Mouse (Mus musculus) heart, postnatal 4 days (tissue): ENCODE results near the gene Inppl1. TPM values are rescaled to one million over a fixed set of nuclear protein-coding genes. Genes with fewer than 3 reads are reported as not detected.

Experiments
- DNase-seq: peaks from one replicate; pipeline ENCODE4 v3.0.0; 2021
- total RNA-seq, 2 experiments: library from RNA; stranded (reverse); gene quantifications; 2 replicates each; pipeline ENCODE4 v1.2.3; 2021

Inppl1 gene
- total RNA-seq = 100 to 1,000 TPM; 139 to 141 TPM

GRCm38 (mm10) chr7:101837606-101838471 is at the start of gene Inppl1:
Gene Inppl1, minus strand, starts transcription at chr7:101838229.
- DNase-seq = peak; percentile 88

DNA sequence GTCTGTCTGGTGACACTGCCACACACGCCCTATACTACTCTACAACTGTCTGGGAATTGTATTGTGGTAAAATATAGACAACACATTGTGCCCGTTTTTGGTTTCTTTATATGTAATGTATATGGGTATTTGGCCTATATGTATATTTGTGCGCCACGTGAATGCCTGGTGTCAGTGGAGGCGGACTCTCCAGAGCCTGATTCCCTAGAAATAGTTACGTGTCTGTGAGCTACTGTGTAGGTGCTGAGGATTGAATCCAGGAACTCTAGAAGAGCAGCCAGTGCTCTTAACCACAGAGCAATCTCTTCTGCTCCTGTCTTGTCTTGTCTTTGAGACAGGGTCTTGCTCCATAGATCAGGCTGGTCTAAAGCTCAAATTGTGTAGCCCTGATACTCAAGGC is 48.2 kb upstream of the Inppl1 start:
- DNase-seq = no peak

- DNase-seq = no peak
Measured at GRCm38 (mm10) chr7:101884160-101884559, 46.1 kb upstream of the Inppl1 start.

DNA sequence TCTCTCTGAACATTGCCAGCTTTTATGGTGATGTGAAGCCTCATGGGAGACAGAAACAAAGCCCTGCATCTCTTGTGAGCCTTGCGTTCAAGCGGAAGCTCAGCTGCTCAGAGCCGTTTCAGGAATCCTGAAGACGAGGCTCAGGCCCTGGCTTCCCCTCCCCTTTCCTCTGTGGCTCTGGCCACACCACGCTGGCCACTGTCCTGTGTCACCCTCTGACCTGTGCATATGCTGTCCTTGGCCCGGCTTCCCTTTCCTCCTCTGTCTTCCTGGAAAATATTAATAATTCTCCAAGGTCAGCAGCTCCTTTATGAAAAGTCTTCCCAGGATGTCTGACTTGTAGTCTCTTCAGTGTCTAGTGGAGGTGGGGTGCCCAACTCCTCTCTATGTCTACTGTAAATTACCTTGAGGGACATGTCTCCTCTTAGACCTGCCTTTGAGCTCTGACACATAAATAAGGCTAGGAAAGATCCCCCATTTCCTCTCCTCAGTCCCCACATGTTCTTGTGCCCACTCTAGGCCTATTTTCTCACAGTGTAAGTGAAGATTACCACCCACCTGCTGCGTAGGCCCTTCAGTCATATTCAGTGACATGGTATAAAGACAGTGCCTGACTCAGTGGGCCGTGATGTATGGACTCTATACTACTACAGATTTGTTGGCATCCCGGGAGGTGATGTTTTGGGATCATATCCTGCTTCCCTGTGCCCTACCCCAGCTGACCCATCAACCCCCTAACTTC is 44.6 kb upstream of the Inppl1 start:
- peak; percentile 17 for DNase-seq

- no peak for DNase-seq
Measured at GRCm38 (mm10) chr7:101880855-101881254, 42.8 kb upstream of the Inppl1 start.

DNA sequence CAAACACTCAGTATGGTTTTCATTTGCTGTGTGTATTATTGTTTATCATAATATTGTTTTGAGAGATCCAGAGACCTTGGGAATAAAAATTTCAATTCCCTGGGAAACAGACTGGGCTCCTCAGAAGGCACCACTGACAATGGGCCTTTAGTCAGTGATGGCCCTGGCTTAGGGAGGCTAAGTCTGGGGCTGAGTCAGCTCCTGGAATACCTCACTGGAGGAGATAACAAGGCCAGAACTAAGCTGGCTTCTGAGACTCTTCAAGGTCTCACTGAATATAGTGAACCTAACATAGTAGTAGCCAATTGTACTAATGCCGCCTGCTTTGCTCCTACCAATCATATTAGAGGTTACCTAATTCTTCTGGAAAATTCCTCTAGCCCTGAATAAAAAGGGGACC is 37.9 kb upstream of the Inppl1 start:
- DNase-seq = no peak

- DNase-seq = no peak
Measured at GRCm38 (mm10) chr7:101871296-101871695, 33.3 kb upstream of the Inppl1 start.

- no peak for DNase-seq
Measured at GRCm38 (mm10) chr7:101870629-101871028, 32.6 kb upstream of the Inppl1 start, which contains the start of gene Folr1. Gene Folr1, minus strand, starts transcription at chr7:101870788.

DNA sequence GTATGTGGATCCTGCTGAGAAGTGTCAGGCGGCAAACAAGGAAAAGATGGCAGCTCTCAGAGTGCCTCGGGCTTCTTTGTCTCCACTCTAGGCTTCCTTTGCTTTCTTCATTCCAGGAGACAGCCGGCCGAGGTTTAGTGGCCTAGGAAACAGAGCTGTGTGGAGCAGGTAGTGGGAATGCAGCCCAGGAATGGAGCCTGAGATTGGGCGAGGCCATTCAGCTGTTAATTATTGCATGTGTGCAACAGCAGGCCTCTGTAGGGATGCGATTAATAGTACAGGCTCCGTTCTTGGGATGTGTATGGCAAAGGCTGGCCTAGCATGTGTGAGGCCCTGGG is 31.1 kb upstream of the Inppl1 start:
- DNase-seq = no peak

- peak; percentile 37 for DNase-seq
Measured at GRCm38 (mm10) chr7:101868241-101869162, 30.5 kb upstream of the Inppl1 start.

DNA sequence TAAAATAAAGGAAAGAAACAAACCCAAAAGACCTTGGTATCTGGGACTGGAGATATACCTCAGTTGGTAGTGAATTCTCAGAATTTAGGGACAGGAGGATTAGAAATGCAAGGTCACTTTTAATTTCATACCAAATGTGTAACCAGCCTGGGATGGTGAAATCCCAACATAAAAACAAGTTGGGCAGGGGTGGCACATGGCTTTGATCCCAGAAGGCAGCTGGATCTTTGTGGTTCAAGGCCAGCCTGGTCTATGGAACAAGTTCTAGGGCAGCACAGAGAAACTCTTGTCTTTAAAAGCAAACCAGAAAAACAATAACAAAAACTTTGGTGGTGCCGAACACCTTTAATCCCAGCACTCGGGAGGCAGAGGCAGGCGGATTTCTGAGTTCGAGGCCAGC is 29.5 kb upstream of the Inppl1 start:
- DNase-seq = no peak

GRCm38 (mm10) chr7:101866491-101867265 is 28.6 kb upstream of the Inppl1 start:
- no peak for DNase-seq

DNA sequence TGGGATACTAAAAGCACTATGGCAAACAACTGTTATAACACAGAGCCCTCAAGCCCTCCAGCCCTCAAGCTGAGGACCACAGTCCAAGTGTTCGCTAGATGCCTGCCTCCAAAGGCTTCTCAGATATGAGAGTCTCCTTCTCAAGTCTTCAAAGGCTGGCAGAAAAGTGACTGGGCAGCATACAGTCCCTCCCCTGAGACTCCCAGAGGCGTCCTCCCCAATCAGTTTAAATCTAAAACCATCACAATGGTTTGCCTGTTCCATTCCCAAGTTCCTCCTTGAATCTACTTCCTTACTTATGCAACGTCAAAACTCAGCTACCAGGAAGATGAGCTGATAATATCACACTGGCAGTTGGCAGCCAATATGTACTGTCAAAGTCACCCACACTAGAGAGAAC is 25.4 kb upstream of the Inppl1 start, which contains the start of gene Anapc15:
Gene Anapc15 (plus strand): TSS at position 301 of the 400 bp plus-strand sequence.
- DNase-seq = no peak

- no peak for DNase-seq
Measured at GRCm38 (mm10) chr7:101862291-101862690, 24.3 kb upstream of the Inppl1 start.

GRCm38 (mm10) chr7:101860978-101861377 is 22.9 kb upstream of the Inppl1 start:
- no peak for DNase-seq

DNA sequence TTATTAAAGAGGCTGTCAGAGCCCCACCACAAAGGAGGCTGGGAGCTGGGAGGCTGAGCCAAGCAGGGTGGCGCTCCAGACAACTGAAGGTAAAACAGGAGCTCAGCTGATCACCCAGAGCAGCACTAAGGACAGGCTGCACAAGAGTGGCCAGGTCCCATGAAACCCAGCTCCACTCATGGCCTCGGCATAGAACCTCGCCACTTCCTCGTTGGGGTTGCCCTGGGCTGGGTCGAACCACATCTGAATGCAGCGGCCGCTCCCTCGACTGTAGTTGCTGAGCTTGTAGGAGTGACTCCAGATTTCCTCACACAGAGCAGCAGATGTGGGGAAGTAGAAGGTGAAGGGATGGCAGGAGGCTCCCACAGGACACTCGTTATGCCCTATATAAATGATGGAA is 20.3 kb upstream of the Inppl1 start:
- DNase-seq = no peak

DNA sequence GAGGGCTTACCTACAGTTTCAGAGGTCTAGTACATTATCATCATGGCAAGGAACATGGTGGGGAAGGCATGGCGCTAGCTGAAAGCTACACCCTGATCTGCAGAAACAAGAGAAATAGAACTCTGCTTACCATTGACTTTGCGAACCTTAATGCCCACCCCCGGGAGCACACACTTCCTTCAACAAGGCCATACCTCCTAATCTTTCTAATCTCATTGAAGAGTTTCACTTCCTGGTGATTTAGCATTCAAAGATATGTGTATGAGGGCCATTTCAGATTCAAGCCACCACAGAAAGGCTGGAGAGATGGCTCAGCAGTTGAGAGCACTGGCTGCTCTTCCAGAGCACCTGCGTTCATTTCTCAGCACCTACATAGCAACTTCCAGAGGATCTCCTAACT is 19.1 kb upstream of the Inppl1 start, which contains the start of gene Folr2:
Gene Folr2 (minus strand): TSS at position 101 of the 400 bp plus-strand sequence.
- no peak for DNase-seq

GRCm38 (mm10) chr7:101853816-101854215 is 15.8 kb upstream of the Inppl1 start:
- DNase-seq = no peak

GRCm38 (mm10) chr7:101852846-101853245 is 14.8 kb upstream of the Inppl1 start:
- no peak for DNase-seq

GRCm38 (mm10) chr7:101851689-101852088 is 13.7 kb upstream of the Inppl1 start:
- DNase-seq = no peak

DNA sequence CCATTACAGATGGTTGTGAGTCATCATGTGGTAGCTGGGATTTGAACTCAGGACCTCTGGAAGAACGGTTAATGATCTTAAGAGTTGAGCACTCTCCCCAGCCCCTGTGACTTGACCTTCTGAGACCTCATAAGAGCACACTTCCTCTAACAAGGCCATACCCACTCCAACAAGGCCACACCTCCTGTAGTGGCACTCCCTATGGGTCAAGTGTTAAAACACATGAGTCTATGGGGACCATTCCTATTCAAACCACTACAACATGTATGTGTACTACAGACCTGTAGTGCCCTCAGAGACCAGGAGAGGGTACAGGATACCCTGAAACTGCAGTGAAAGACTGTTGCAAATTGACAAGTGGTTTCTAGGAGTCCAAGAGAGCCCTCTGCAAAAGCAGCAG is 9.9 kb upstream of the Inppl1 start:
- no peak for DNase-seq

GRCm38 (mm10) chr7:101844186-101844585 is 6.2 kb upstream of the Inppl1 start:
- no peak for DNase-seq
